Mouse (Mus musculus): ENCODE results near the gene Ddx21. TPM values are rescaled to one million over a fixed set of nuclear protein-coding genes. Genes with fewer than 3 reads are reported as not detected.
A peak's percentile ranks its signal among the peaks of the same experiment; 100 is the strongest.
"Not testable (repeated sequence)": the region's sequence is repeated elsewhere in the genome, so short reads cannot be mapped to it uniquely, and the experiment has no call there.

The Ddx21 gene
- polyA plus RNA-seq, 1 experiment from 2014 or later, result 54.4 TPM

DNA sequence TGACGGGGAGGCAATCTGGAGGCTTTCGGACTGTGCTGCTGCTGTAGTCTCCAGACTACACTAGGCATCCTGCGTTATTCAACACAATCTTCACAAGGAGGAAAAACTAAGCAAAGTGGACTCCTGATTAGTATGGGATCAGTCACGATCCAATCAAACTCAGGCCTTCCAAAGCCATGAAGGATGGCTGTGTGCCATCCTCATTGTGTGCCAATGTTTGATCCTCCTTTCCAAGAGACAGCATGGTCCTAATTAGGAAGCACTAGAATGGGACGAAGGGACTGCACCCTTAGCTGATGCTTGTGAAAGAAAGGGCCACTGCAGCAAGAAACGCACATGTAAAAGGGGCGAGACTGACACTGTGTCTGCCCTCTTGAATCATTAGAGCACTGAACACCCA lies 9.6 kb downstream of the Ddx21 start:
- no peak for ATAC-seq
- ChIA-PET POLR2A (interaction anchor here (1.6 kb wide), 1 partner anchor 14 kb away, joined by 4 read pairs; the partner anchor contains the start of gene Kif1bp), CTCF (no interaction called here)
- no peak for TF ChIP-seq CTCF (IDR thresholded peaks at IDR 0.05)
- in situ Hi-C loops (cut with MboI; ENCODE audit: low pct_unique_long_range_greater_than_20kb), result no loop called here
- DNase-seq (ENCODE audit: low read depth, low spot score), result no peak
- no peaks in the 10 kb centered on the region for H3K27me3 ChIP-seq

- DNase-seq (ENCODE audit: low read depth, low spot score) (peak; percentile 68), ATAC-seq (peak; percentile 84)
- peak; percentile 96 for TF ChIP-seq CTCF (IDR thresholded peaks at IDR 0.05)
- no peaks in the 10 kb centered on the region for H3K27me3 ChIP-seq
- in situ Hi-C loops (cut with MboI; ENCODE audit: low pct_unique_long_range_greater_than_20kb), result no loop called here
- POLR2A ChIA-PET, result no interaction called here
- CTCF ChIA-PET, result interaction anchor here (0.6 to 3.7 kb wide), 7 partner anchors 9 to 195 kb away, joined by 3 to 35 read pairs (median 5); partner anchors contain the start of genes Ddx21 and Kif1bp
These were observed 11.9 kb downstream of the Ddx21 start for GRCm38 (mm10) chr10:62590200-62590599.

GRCm38 (mm10) chr10:62588616-62589015 lies 13.5 kb downstream of the Ddx21 start:
- CTCF ChIA-PET, result interaction anchor here (0.9 to 3.7 kb wide), 2 partner anchors 12 to 88 kb away, joined by 3 to 35 read pairs; partner anchors contain the start of gene Kif1bp
- POLR2A ChIA-PET, result no interaction called here
- in situ Hi-C loops (cut with MboI; ENCODE audit: low pct_unique_long_range_greater_than_20kb), result no loop called here
- DNase-seq (ENCODE audit: low read depth, low spot score) (no peak), ATAC-seq (no peak)
- H3K27me3 ChIP-seq, result no peaks in the 10 kb centered on the region
- TF ChIP-seq CTCF (IDR thresholded peaks at IDR 0.05), result no peak

DNA sequence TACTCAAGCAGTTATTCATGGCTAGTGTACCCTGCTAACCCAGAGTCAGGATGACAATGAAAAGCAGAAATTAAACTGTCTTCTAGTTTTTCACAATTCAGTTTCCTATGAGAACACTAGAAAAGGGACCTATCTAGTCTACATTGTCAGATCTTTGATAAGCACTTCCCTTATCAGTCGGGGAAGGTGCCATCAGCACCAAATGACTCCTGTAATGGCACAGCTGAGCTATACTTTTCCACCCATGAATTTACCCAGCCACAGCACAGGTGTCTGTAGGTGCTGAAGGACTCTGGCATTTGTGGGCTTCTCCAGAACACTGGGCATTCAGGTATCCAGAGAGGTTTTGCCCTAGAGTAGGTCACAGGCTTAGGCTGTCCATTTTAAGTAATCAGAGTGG lies 18.8 kb downstream of the Ddx21 start:
- no peak for DNase-seq (ENCODE audit: low read depth, low spot score)
- in situ Hi-C loops (cut with MboI; ENCODE audit: low pct_unique_long_range_greater_than_20kb), result no loop called here
- ChIA-PET CTCF (no interaction called here), POLR2A (no interaction called here)
- H3K27me3 ChIP-seq, result no peaks in the 10 kb centered on the region
- TF ChIP-seq CTCF (IDR thresholded peaks at IDR 0.05), result no peak
- ATAC-seq, result no peak

DNA sequence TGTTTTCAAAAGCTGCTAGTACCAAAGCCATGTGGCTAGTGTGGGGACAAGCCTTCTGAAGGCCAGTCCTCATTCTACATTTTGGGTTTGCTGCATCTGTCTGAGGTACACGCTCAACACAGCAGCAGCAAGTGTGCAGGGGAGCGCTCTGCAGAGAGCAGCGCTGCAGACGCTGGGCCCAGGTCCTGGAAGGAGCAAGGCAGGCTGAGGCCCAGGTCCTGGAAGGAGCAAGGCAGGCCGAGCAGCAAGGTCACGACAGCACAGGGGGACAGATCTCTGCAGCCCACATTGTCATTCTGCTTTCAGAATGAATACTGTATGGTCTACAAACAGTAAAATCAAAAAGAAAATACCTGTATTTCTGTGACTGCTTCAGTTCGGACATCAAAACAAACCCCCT lies 19.4 kb downstream of the Ddx21 start:
- CTCF ChIA-PET, result no interaction called here
- H3K27me3 ChIP-seq, result no peaks in the 10 kb centered on the region
- DNase-seq (ENCODE audit: low read depth, low spot score) (no peak), ATAC-seq (no peak)
- in situ Hi-C loops (cut with MboI; ENCODE audit: low pct_unique_long_range_greater_than_20kb), result no loop called here
- POLR2A ChIA-PET, result no interaction called here
- no peak for TF ChIP-seq CTCF (IDR thresholded peaks at IDR 0.05)

GRCm38 (mm10) chr10:62582263-62582662 lies 19.8 kb downstream of the Ddx21 start:
- H3K27me3 ChIP-seq, result no peaks in the 10 kb centered on the region
- no peak for ATAC-seq
- CTCF ChIA-PET, result interaction anchor here (1.7 kb wide), 1 partner anchor 8 kb away, joined by 5 read pairs; no protein-coding TSS in a partner anchor
- TF ChIP-seq CTCF (IDR thresholded peaks at IDR 0.05), result no peak
- in situ Hi-C loops (cut with MboI; ENCODE audit: low pct_unique_long_range_greater_than_20kb), result no loop called here
- no peak for DNase-seq (ENCODE audit: low read depth, low spot score)
- POLR2A ChIA-PET, result no interaction called here

DNA sequence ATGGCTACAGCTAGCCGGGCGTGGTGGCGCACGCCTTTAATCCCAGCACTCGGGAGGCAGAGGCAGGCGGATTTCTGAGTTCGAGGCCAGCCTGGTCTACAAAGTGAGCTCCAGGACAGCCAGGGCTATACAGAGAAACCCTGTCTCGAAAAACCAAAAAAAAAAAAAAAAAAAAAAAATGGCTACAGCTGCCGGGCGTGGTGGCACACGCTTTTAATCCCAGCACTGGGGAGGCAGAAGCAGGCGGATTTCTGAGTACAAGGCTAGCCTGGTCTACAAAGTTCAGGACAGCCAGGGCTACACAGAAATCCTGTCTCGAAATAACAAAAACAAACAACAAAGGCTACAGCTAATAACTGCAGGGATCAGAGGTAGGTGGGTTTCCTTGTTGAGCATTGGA lies 23.0 kb downstream of the Ddx21 start:
- CTCF ChIA-PET, result interaction anchor here (1.0 to 6.4 kb wide), 2 partner anchors 10 to 22 kb away, joined by 3 to 35 read pairs; partner anchors contain the start of gene Ddx21
- in situ Hi-C loops (cut with MboI; ENCODE audit: low pct_unique_long_range_greater_than_20kb); ATAC-seq; DNase-seq (ENCODE audit: low read depth, low spot score); H3K27me3 ChIP-seq; POLR2A ChIA-PET: not testable (repeated sequence)

DNA sequence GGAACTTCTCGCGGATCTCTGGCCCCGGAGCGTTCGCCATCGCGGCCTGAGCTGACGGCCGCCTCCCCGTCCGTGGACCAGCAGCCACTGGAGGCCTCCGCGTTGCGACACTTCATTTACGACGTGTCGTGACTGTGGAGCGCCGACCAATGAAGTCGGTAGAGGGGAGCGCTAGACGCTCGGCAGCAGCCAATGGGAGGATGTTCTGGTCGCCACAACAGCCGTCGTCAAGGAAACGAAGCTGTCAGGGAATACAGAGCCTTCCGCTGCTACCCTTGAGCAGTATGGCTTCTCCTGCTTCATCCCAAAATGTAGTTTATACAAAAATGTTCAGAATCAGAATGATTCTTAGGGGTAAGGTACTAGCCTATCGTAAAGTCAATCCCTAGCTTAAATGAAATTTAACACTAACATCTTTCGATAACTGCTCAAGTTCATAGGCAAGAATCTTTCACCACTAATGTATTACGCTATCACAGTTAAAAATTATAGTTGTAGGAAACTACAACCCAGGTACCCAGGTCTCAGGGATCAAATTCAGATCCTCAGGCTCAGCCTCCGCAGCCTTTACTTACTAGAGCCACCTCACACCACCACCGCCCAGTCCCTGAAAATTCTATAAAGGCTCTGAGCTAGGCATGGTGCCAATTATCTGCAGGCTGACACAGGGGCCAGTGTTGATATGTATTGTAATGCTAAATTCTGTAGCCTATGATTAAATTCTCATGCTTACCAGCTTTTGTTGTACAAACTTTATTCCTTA lies 23.6 kb downstream of the Ddx21 start, which contains the start of gene Kif1bp:
TSS of gene Kif1bp (minus strand) at position 120 of the 763 bp plus-strand sequence.
- ATAC-seq (peak; percentile 99), DNase-seq (ENCODE audit: low read depth, low spot score) (peak; percentile 85)
- in situ Hi-C loops (cut with MboI; ENCODE audit: low pct_unique_long_range_greater_than_20kb), result no loop called here
- POLR2A ChIA-PET, result interaction anchor here (0.6 kb wide), 1 partner anchor 14 kb away, joined by 4 read pairs; no protein-coding TSS in a partner anchor
- no peaks in the 10 kb centered on the region for H3K27me3 ChIP-seq
- CTCF ChIA-PET, result interaction anchor here (1.0 to 6.4 kb wide), 2 partner anchors 11 to 23 kb away, joined by 3 to 35 read pairs; partner anchors contain the start of gene Ddx21
- no peak for TF ChIP-seq CTCF (IDR thresholded peaks at IDR 0.05)

GRCm38 (mm10) chr10:62577673-62578337 lies 24.3 kb downstream of the Ddx21 start:
- TF ChIP-seq CTCF (IDR thresholded peaks at IDR 0.05), result no peak
- no peaks in the 10 kb centered on the region for H3K27me3 ChIP-seq
- ATAC-seq (peak; percentile 65), DNase-seq (ENCODE audit: low read depth, low spot score) (no peak)
- in situ Hi-C loops (cut with MboI; ENCODE audit: low pct_unique_long_range_greater_than_20kb), result no loop called here
- POLR2A ChIA-PET, result no interaction called here
- CTCF ChIA-PET, result interaction anchor here (1.0 to 6.4 kb wide), 2 partner anchors 11 to 24 kb away, joined by 3 to 35 read pairs; partner anchors contain the start of gene Ddx21

- CTCF ChIA-PET, result interaction anchor here (1.3 to 6.4 kb wide), 2 partner anchors 9 to 14 kb away, joined by 3 to 35 read pairs; no protein-coding TSS in a partner anchor
- no peaks in the 10 kb centered on the region for H3K27me3 ChIP-seq
- in situ Hi-C loops (cut with MboI; ENCODE audit: low pct_unique_long_range_greater_than_20kb), result no loop called here
- POLR2A ChIA-PET, result interaction anchor here (0.7 kb wide), 1 partner anchor 9 kb away, joined by 3 read pairs; no protein-coding TSS in a partner anchor
- ATAC-seq, result no peak
- no peak for DNase-seq (ENCODE audit: low read depth, low spot score)
- TF ChIP-seq CTCF (IDR thresholded peaks at IDR 0.05), result no peak
These were observed 27.1 kb downstream of the Ddx21 start for GRCm38 (mm10) chr10:62575001-62575400.

All from Patski (cell line).